Mouse (Mus musculus): ENCODE measurements around the gene Zmynd10.

GRCm38 (mm10) chr9:107553541-107554318 is 6.6 kb downstream of the Zmynd10 start:
- no peak for TF ChIP-seq CTCF (IDR thresholded peaks at IDR 0.05; ENCODE audit: low read depth, low read length)
- no peak for TF ChIP-seq POLR2A (IDR thresholded peaks at IDR 0.05; ENCODE audit: extremely low read depth, insufficient read depth, low read length)
